Mouse (Mus musculus): ENCODE results near the gene Nacad. TPM values are rescaled to one million over a fixed set of nuclear protein-coding genes. Genes with fewer than 3 reads are reported as not detected.
"Not testable (repeated sequence)": the region's sequence is repeated elsewhere in the genome, so short reads cannot be mapped to it uniquely, and the experiment has no call there.

Gene Nacad
- not detected in 2 replicates for polyA plus RNA-seq (2012; ENCODE audit: insufficient read depth, insufficient read length, missing spikeins)

- Histone ChIP-seq H3K4me3 (ENCODE audit: insufficient read depth, low read depth, low read length) (peak within 1 kb of the TSS; percentile 33), H3K27ac (replicated peaks; ENCODE audit: low read depth, low read length) (no peak within 1 kb of the TSS), H3K4me1 (ENCODE audit: control insufficient read depth, insufficient read depth, insufficient read length, low read length) (no peaks in the 10 kb centered on the region; the same call in 1 of the 2 replicates)
Observed at GRCm38 (mm10) chr11:6605491-6606399, at the start of gene Nacad. Gene Nacad, minus strand, starts transcription at chr11:6606053.

- Histone ChIP-seq H3K27ac (replicated peaks; ENCODE audit: low read depth, low read length) (no peak overlapping the region), H3K4me3 (ENCODE audit: insufficient read depth, low read depth, low read length) (no peak overlapping the region)
Observed at GRCm38 (mm10) chr11:6654903-6655302, 49.0 kb upstream of the Nacad start.

GRCm38 (mm10) chr11:6652978-6653377 lies 47.1 kb upstream of the Nacad start:
- not testable (repeated sequence) for H3K4me3 ChIP-seq (ENCODE audit: insufficient read depth, low read depth, low read length); H3K27ac ChIP-seq (replicated peaks; ENCODE audit: low read depth, low read length); H3K4me1 ChIP-seq (ENCODE audit: control insufficient read depth, insufficient read depth, insufficient read length, low read length)

More at GRCm38 (mm10) chr11:6654903-6655302, 49.0 kb upstream of the Nacad start:
- H3K4me1 ChIP-seq (ENCODE audit: control insufficient read depth, insufficient read depth, insufficient read length, low read length): no peaks in the 10 kb centered on the region

GRCm38 (mm10) chr11:6650519-6650918 lies 44.7 kb upstream of the Nacad start:
- Histone ChIP-seq H3K4me3 (ENCODE audit: insufficient read depth, low read depth, low read length) (no peak overlapping the region), H3K27ac (replicated peaks; ENCODE audit: low read depth, low read length) (no peak overlapping the region), H3K4me1 (ENCODE audit: control insufficient read depth, insufficient read depth, insufficient read length, low read length) (no peaks in the 10 kb centered on the region)

GRCm38 (mm10) chr11:6647831-6648724 lies 42.2 kb upstream of the Nacad start:
- Histone ChIP-seq H3K4me3 (ENCODE audit: insufficient read depth, low read depth, low read length) (no peak overlapping the region), H3K4me1 (ENCODE audit: control insufficient read depth, insufficient read depth, insufficient read length, low read length) (no peaks in the 10 kb centered on the region)

DNA sequence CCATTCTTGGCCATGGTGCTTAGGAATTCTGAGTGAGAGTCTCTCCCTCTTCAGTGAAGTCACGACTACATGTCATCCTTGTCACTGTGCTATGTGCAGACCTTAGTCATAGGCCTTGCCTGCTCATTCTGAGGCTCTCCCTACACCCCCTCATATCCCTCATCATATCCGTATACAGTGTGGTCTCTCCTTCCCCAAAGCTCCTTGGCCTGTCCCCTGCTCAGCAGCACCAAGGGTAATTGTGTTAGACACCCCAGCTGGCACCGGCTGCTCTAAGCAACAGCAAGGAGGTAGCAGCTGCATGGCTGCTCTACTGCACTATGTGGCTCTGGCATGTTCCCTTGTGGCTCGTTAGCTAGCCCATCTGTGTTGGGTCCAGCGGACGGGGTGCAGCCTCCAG lies 38.7 kb upstream of the Nacad start:
- Histone ChIP-seq H3K4me3 (ENCODE audit: insufficient read depth, low read depth, low read length) (no peak overlapping the region), H3K27ac (replicated peaks; ENCODE audit: low read depth, low read length) (no peak overlapping the region), H3K4me1 (ENCODE audit: control insufficient read depth, insufficient read depth, insufficient read length, low read length) (no peaks in the 10 kb centered on the region)

More at GRCm38 (mm10) chr11:6647831-6648724, 42.2 kb upstream of the Nacad start:
- no peak overlapping the region for H3K27ac ChIP-seq (replicated peaks; ENCODE audit: low read depth, low read length)

DNA sequence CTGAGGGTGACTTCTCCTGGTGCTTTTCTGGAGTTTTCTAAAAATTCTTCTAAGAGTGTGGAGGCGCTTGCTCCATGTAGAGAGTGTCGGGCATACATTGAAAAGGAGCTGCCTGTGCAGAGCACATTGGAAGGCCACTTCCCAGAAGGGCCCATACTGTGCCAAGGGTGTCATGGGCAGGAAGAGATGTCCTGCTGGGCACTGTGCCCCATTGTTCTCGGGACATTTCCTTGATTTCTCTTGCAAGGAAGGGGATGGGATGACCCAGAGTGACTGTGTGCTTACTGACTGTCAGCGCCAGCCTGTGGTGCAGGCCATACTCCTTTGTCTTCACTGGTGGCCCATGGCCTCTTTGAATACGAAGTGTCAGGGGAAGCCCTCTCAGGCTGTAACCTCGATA lies 33.2 kb upstream of the Nacad start:
- Histone ChIP-seq H3K4me3 (ENCODE audit: insufficient read depth, low read depth, low read length) (no peak overlapping the region), H3K4me1 (ENCODE audit: control insufficient read depth, insufficient read depth, insufficient read length, low read length) (no peaks in the 10 kb centered on the region), H3K27ac (replicated peaks; ENCODE audit: low read depth, low read length) (no peak overlapping the region)

DNA sequence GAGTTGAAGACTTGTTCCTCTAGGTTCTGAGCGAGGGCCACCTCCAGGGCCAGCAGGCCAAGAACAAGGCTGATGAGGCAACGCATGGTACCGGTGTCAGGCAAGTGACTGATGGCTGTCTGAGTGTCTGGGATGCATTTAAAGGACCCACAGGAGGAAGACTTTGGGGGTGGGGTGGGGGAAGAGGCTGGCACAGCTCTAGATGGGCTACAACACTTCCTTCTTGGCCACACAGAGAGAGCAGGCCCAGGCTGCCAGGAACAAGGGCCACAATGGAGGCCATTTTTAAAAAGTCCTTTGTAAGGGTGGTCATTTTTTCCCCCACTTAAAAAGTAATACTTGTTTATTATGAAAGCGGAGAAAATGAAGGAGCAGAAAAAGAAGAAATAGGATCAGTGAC lies 32.7 kb upstream of the Nacad start, which contains the start of gene Wap:
Wap (minus strand) TSS at position 101 of the 400 bp plus-strand sequence.
- no peak within 1 kb of the TSS for H3K4me3 ChIP-seq (ENCODE audit: insufficient read depth, low read depth, low read length)
- no peak within 1 kb of the TSS for H3K27ac ChIP-seq (replicated peaks; ENCODE audit: low read depth, low read length)
- H3K4me1 ChIP-seq (ENCODE audit: control insufficient read depth, insufficient read depth, insufficient read length, low read length): no peaks in the 10 kb centered on the region

- no peak overlapping the region for H3K4me3 ChIP-seq (ENCODE audit: insufficient read depth, low read depth, low read length)
- no peaks in the 10 kb centered on the region for H3K4me1 ChIP-seq (ENCODE audit: control insufficient read depth, insufficient read depth, insufficient read length, low read length)
- no peak overlapping the region for H3K27ac ChIP-seq (replicated peaks; ENCODE audit: low read depth, low read length)
Observed at GRCm38 (mm10) chr11:6636150-6636549, 30.3 kb upstream of the Nacad start.

GRCm38 (mm10) chr11:6629655-6630054 lies 23.8 kb upstream of the Nacad start:
- no peak overlapping the region for H3K27ac ChIP-seq (replicated peaks; ENCODE audit: low read depth, low read length)
- H3K4me1 ChIP-seq (ENCODE audit: control insufficient read depth, insufficient read depth, insufficient read length, low read length): peaks cover 7% of the 10 kb centered on the region; the same call in 1 of the 2 replicates
- H3K4me3 ChIP-seq (ENCODE audit: insufficient read depth, low read depth, low read length): no peak overlapping the region

DNA sequence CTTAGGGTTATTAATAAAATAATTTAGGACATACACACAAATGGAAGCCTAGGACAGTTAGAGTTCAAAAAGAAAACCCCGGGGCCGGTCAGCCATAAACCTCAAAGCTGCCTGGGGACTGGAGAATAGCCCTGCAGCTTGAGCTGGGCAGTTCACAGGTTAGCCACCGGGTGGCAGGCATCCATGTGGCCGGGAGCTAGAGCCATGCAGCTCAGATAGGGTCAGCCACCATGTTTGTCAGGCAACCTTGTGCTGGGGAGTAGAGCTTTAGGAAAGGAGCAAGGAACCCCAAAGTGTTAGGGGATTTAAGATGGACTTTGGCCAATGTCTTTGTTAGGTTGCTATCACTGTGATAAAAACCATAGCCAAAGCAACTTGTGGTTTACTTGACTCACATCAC lies 22.7 kb upstream of the Nacad start:
- Histone ChIP-seq H3K27ac (replicated peaks; ENCODE audit: low read depth, low read length) (no peak overlapping the region), H3K4me1 (ENCODE audit: control insufficient read depth, insufficient read depth, insufficient read length, low read length) (peaks cover 11% of the 10 kb centered on the region), H3K4me3 (ENCODE audit: insufficient read depth, low read depth, low read length) (no peak overlapping the region)

GRCm38 (mm10) chr11:6627731-6628130 lies 21.9 kb upstream of the Nacad start:
- H3K4me1 ChIP-seq (ENCODE audit: control insufficient read depth, insufficient read depth, insufficient read length, low read length): peaks cover 11% of the 10 kb centered on the region
- peak overlapping the region; percentile 37 for H3K27ac ChIP-seq (replicated peaks; ENCODE audit: low read depth, low read length)

GRCm38 (mm10) chr11:6626388-6626772 lies 20.5 kb upstream of the Nacad start:
- Histone ChIP-seq H3K27ac (replicated peaks; ENCODE audit: low read depth, low read length) (peak overlapping the region; percentile 99), H3K4me3 (ENCODE audit: insufficient read depth, low read depth, low read length) (peak overlapping the region; percentile 91), H3K4me1 (ENCODE audit: control insufficient read depth, insufficient read depth, insufficient read length, low read length) (peaks cover 11% of the 10 kb centered on the region)

More at GRCm38 (mm10) chr11:6627731-6628130, 21.9 kb upstream of the Nacad start:
- H3K4me3 ChIP-seq (ENCODE audit: insufficient read depth, low read depth, low read length): no peak overlapping the region

GRCm38 (mm10) chr11:6625478-6626387 lies 19.9 kb upstream of the Nacad start, which contains the start of gene Tbrg4:
Gene Tbrg4, minus strand, starts transcription at chr11:6626067.
- peak within 1 kb of the TSS; percentile 91 for H3K4me3 ChIP-seq (ENCODE audit: insufficient read depth, low read depth, low read length)
- peaks cover 11% of the 10 kb centered on the region for H3K4me1 ChIP-seq (ENCODE audit: control insufficient read depth, insufficient read depth, insufficient read length, low read length)
- H3K27ac ChIP-seq (replicated peaks; ENCODE audit: low read depth, low read length): peak within 1 kb of the TSS; percentile 99
